Comparison of ENCODE assay signal across 28 mouse cellular contexts in genomic region chr3:135745417-135745816, GRCm38 (mm10).
"Had no signal": no experiment of that assay in that cellular context is flagged by ENCODE, and none has a peak within 500 bp of the region (broad histone marks: within the 10 kb centered on the region; RNA-seq: fewer than 3 reads in every experiment).

No protein-coding gene starts in this region.

- H3K4me2 ChIP-seq: embryonic facial prominence, embryonic 12.5 days; embryonic facial prominence, embryonic 13.5 days; embryonic facial prominence, embryonic 15.5 days; forebrain, embryonic 12.5 days; forebrain, embryonic 13.5 days; forebrain, embryonic 15.5 days had no signal

- H3K4me3 ChIP-seq: embryonic facial prominence, embryonic 10.5 days; embryonic facial prominence, embryonic 12.5 days; embryonic facial prominence, embryonic 13.5 days; embryonic facial prominence, embryonic 15.5 days; erythroblast, embryonic 14.5 days; forebrain, embryonic 10.5 days; forebrain, embryonic 12.5 days; forebrain, embryonic 13.5 days; forebrain, embryonic 15.5 days; gastrocnemius, adult 2 months; heart, adult 2 months had no signal

- H3K27ac ChIP-seq: embryonic facial prominence, embryonic 10.5 days; embryonic facial prominence, embryonic 12.5 days; embryonic facial prominence, embryonic 13.5 days; embryonic facial prominence, embryonic 15.5 days; forebrain, embryonic 10.5 days; forebrain, embryonic 12.5 days; forebrain, embryonic 13.5 days; forebrain, embryonic 15.5 days; gastrocnemius, adult 2 months; heart, adult 2 months had no signal

- ATAC-seq: forebrain, embryonic 13.5 days; forebrain, embryonic 14.5 days; forebrain, embryonic 15.5 days; forebrain, embryonic 16.5 days; forebrain, postnatal 0 days had no signal

- H3K27me3 ChIP-seq: embryonic facial prominence, embryonic 12.5 days; embryonic facial prominence, embryonic 13.5 days; embryonic facial prominence, embryonic 15.5 days; forebrain, embryonic 12.5 days; forebrain, embryonic 13.5 days; forebrain, embryonic 15.5 days had no signal

- H3K9ac ChIP-seq: embryonic facial prominence, embryonic 12.5 days; embryonic facial prominence, embryonic 13.5 days; embryonic facial prominence, embryonic 15.5 days; forebrain, embryonic 12.5 days; forebrain, embryonic 13.5 days; forebrain, embryonic 15.5 days; forebrain, postnatal 0 days had no signal

- H3K9me3 ChIP-seq: embryonic facial prominence, embryonic 10.5 days; embryonic facial prominence, embryonic 12.5 days; embryonic facial prominence, embryonic 13.5 days; embryonic facial prominence, embryonic 15.5 days; forebrain, embryonic 10.5 days; forebrain, embryonic 12.5 days; forebrain, embryonic 13.5 days; forebrain, embryonic 15.5 days had no signal

- H3K36me3 ChIP-seq: embryonic facial prominence, embryonic 10.5 days; embryonic facial prominence, embryonic 12.5 days; embryonic facial prominence, embryonic 13.5 days; embryonic facial prominence, embryonic 15.5 days; forebrain, embryonic 10.5 days; forebrain, embryonic 12.5 days; forebrain, embryonic 15.5 days had no signal

- DNase-seq: cerebellum, adult 8-10 months; cerebellum, adult 9-10 months; cerebellum, adult 9-11 months; cerebellum, postnatal 10 days; cerebellum, postnatal 14 days; cerebellum, postnatal 25 days; cerebellum, postnatal 36 days; embryo, embryonic 11 days; forebrain, postnatal 0 days; gastrocnemius, adult 2 months; gastrocnemius, postnatal 10 days; gastrocnemius, postnatal 14 days; gastrocnemius, postnatal 25 days; gastrocnemius, postnatal 36 days; heart, adult 11 months; heart, adult 18-20 months; heart, adult 2 months had no signal

- H3K4me1 ChIP-seq: embryonic facial prominence, embryonic 10.5 days; embryonic facial prominence, embryonic 12.5 days; embryonic facial prominence, embryonic 13.5 days; embryonic facial prominence, embryonic 15.5 days; forebrain, embryonic 10.5 days; forebrain, embryonic 12.5 days; forebrain, embryonic 13.5 days; forebrain, embryonic 15.5 days had no signal
